Mouse (Mus musculus): Measurements from ENCODE around the gene Lhx4.

DNA sequence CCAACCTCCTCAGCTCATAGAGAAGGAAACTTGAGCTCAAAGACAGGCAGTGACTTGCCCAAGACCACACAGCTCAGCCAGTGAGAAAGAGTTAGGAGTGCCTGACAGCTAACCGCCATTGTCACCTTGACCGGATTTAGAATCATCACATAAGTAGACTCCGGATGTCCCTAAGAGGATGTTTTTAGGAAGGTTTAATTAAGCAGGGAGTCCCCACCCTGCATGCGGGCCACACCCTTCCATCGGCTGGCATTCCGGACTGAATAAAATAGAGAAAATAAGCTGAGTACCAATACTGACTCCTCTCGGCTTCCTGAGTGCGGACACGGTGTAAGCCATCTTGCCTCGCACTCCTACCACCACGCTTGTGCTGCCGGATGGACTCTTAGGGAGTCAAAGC lies 34.2 kb downstream of the Lhx4 start:
- TF ChIP-seq CTCF (IDR thresholded peaks at IDR 0.05; ENCODE audit: control insufficient read depth, insufficient read depth, insufficient read length) (no peak), USF1 (IDR thresholded peaks at IDR 0.05; ENCODE audit: low read depth) (no peak), CEBPB (IDR thresholded peaks at IDR 0.05; ENCODE audit: low read depth) (no peak), MAX (IDR thresholded peaks at IDR 0.05) (no peak), MYOG (IDR thresholded peaks at IDR 0.05; ENCODE audit: control insufficient read depth, extremely low read depth, insufficient read length) (no peak), MYOD1 (IDR thresholded peaks at IDR 0.05; ENCODE audit: control insufficient read depth, insufficient read length, low read depth) (no peak), FOSL1 (IDR thresholded peaks at IDR 0.05; ENCODE audit: insufficient read depth, low read length, poor library complexity, severe bottlenecking) (no peak)
